Mouse (Mus musculus) C2C12 (cell line): ENCODE data around the gene Tmprss9. TPM values are rescaled to one million over a fixed set of nuclear protein-coding genes. Genes with fewer than 3 reads are reported as not detected.

Experiments used
- H3K27me3 ChIP-seq: one replicate; pipeline ENCODE4 v1.6.1; 2011; ENCODE audit not compliant: control insufficient read depth, insufficient read depth, insufficient read length
- H3K36me3 ChIP-seq: one replicate; pipeline ENCODE4 v1.6.1; 2011; ENCODE audit not compliant: control insufficient read depth, insufficient read depth
- H3K4me3 ChIP-seq: one replicate; pipeline ENCODE4 v1.5.1; 2011; ENCODE audit warnings: mild to moderate bottlenecking, control low read depth; ENCODE audit not compliant: poor library complexity, insufficient read depth, severe bottlenecking
- H3K79me2 ChIP-seq: one replicate; pipeline ENCODE4 v1.6.1; 2011; ENCODE audit not compliant: control insufficient read depth, insufficient read depth
- H3K79me3 ChIP-seq: one replicate; pipeline ENCODE4 v1.6.1; 2011; ENCODE audit warnings: low read depth, control low read depth
- H3ac ChIP-seq: one replicate; pipeline ENCODE3; 2011; ENCODE audit warnings: low read depth; ENCODE audit not compliant: control insufficient read depth, insufficient read length
- CEBPB ChIP-seq: IDR thresholded peaks from one replicate; pipeline ENCODE4 v1.6.1; 2011; ENCODE audit warnings: low read depth, mild to moderate bottlenecking, control low read depth, moderate library complexity
- CTCF ChIP-seq: IDR thresholded peaks from one replicate; pipeline ENCODE4 v1.5.1; 2011; ENCODE audit not compliant: control insufficient read depth, insufficient read depth, insufficient read length
- FOSL1 ChIP-seq: IDR thresholded peaks from one replicate; pipeline ENCODE4 v1.8.0; 2011; ENCODE audit warnings: mild to moderate bottlenecking, low read length; ENCODE audit not compliant: poor library complexity, insufficient read depth, severe bottlenecking
- MAX ChIP-seq: IDR thresholded peaks from one replicate; pipeline ENCODE4 v1.6.1; 2011; ENCODE audit warnings: mild to moderate bottlenecking, control low read depth
- MYOD1 ChIP-seq: IDR thresholded peaks from one replicate; pipeline ENCODE4 v1.6.1; 2011; ENCODE audit warnings: low read depth; ENCODE audit not compliant: control insufficient read depth, insufficient read length
- MYOG ChIP-seq: IDR thresholded peaks from one replicate; pipeline ENCODE4 v1.6.1; 2011; ENCODE audit not compliant: control insufficient read depth, insufficient read length; ENCODE audit errors: extremely low read depth
- USF1 ChIP-seq: IDR thresholded peaks from one replicate; pipeline ENCODE4 v1.6.1; 2011; ENCODE audit warnings: low read depth, mild to moderate bottlenecking, control low read depth, moderate library complexity
- polyA plus RNA-seq: library from polyadenylated mRNA; unstranded; fragments of >200 nt; fragmentation: generic; extraction: Trizol; gene quantifications from one replicate; pipeline ENCODE4 v1.2.1, GENCODE M21; 2012; ENCODE audit warnings: missing spikeins

The Tmprss9 gene
- polyA plus RNA-seq, 1 experiment, result 0.02 TPM

- no peaks in the 10 kb centered on the region for H3K79me2 ChIP-seq
- H3K4me3 ChIP-seq, result no peak overlapping the region
- TF ChIP-seq MYOD1 (no peak), FOSL1 (no peak), CEBPB (no peak), MAX (no peak), MYOG (no peak), CTCF (no peak), USF1 (no peak)
- no peaks in the 10 kb centered on the region for H3K36me3 ChIP-seq
- H3K27me3 ChIP-seq, result no peaks in the 10 kb centered on the region
- H3ac ChIP-seq, result no peak overlapping the region
- no peaks in the 10 kb centered on the region for H3K79me3 ChIP-seq
Observed at GRCm38 (mm10) chr10:80940988-80941347, 69.3 kb downstream of the Tmprss9 start.

- Histone ChIP-seq H3K4me3 (no peak overlapping the region), H3K36me3 (no peaks in the 10 kb centered on the region), H3K79me2 (no peaks in the 10 kb centered on the region), H3K27me3 (no peaks in the 10 kb centered on the region), H3ac (no peak overlapping the region), H3K79me3 (no peaks in the 10 kb centered on the region)
- no peak for TF ChIP-seq MAX
- no peak for TF ChIP-seq CEBPB
- no peak for TF ChIP-seq CTCF
- no peak for TF ChIP-seq FOSL1
- no peak for TF ChIP-seq MYOD1
- TF ChIP-seq MYOG, result no peak
- no peak for TF ChIP-seq USF1
Observed at GRCm38 (mm10) chr10:80942919-80943318, 71.3 kb downstream of the Tmprss9 start.

- TF ChIP-seq MAX, result no peak
- no peak for TF ChIP-seq MYOG
- TF ChIP-seq FOSL1, result no peak
- no peak for TF ChIP-seq MYOD1
- TF ChIP-seq CEBPB, result no peak
- no peak for TF ChIP-seq USF1
- TF ChIP-seq CTCF, result no peak
- no peak overlapping the region for H3K4me3 ChIP-seq
- no peaks in the 10 kb centered on the region for H3K27me3 ChIP-seq
- H3K79me2 ChIP-seq, result no peaks in the 10 kb centered on the region
- H3K36me3 ChIP-seq, result no peaks in the 10 kb centered on the region
- H3ac ChIP-seq, result no peak overlapping the region
- H3K79me3 ChIP-seq, result no peaks in the 10 kb centered on the region
Observed at GRCm38 (mm10) chr10:80943701-80944100, 72.1 kb downstream of the Tmprss9 start.

GRCm38 (mm10) chr10:80944231-80944630 lies 72.6 kb downstream of the Tmprss9 start:
- H3K79me3 ChIP-seq, result no peaks in the 10 kb centered on the region
- H3K27me3 ChIP-seq, result no peaks in the 10 kb centered on the region
- H3ac ChIP-seq, result no peak overlapping the region
- no peaks in the 10 kb centered on the region for H3K36me3 ChIP-seq
- H3K4me3 ChIP-seq, result no peak overlapping the region
- TF ChIP-seq FOSL1 (no peak), CEBPB (peak; percentile 10)
- no peaks in the 10 kb centered on the region for H3K79me2 ChIP-seq

- Histone ChIP-seq H3K79me3 (no peaks in the 10 kb centered on the region), H3ac (no peak overlapping the region), H3K79me2 (no peaks in the 10 kb centered on the region), H3K36me3 (no peaks in the 10 kb centered on the region), H3K4me3 (no peak overlapping the region), H3K27me3 (no peaks in the 10 kb centered on the region)
- TF ChIP-seq MAX (no peak), CTCF (no peak), MYOD1 (no peak), MYOG (no peak), FOSL1 (no peak), USF1 (no peak), CEBPB (no peak)
Observed at GRCm38 (mm10) chr10:80946684-80947437, 75.2 kb downstream of the Tmprss9 start.

GRCm38 (mm10) chr10:80947802-80948201 lies 76.2 kb downstream of the Tmprss9 start:
- TF ChIP-seq USF1, result no peak
- TF ChIP-seq CEBPB, result no peak
- no peak for TF ChIP-seq CTCF
- no peak for TF ChIP-seq FOSL1
- TF ChIP-seq MYOD1, result no peak
- TF ChIP-seq MAX, result no peak
- no peak for TF ChIP-seq MYOG
- Histone ChIP-seq H3K79me3 (no peaks in the 10 kb centered on the region), H3K27me3 (no peaks in the 10 kb centered on the region)

More at GRCm38 (mm10) chr10:80947802-80948201, 76.2 kb downstream of the Tmprss9 start:
- H3K36me3 ChIP-seq, result no peaks in the 10 kb centered on the region
- H3ac ChIP-seq, result no peak overlapping the region
- no peak overlapping the region for H3K4me3 ChIP-seq
- H3K79me2 ChIP-seq, result no peaks in the 10 kb centered on the region
